Mouse (Mus musculus) spleen, adult 2 months (tissue): ENCODE data around the gene A630095N17Rik. TPM values are rescaled to one million over a fixed set of nuclear protein-coding genes. Genes with fewer than 3 reads are reported as not detected.

ENCODE experiments used
- DNase-seq, 2 experiments: peaks; one replicate each; pipeline versions ENCODE4 v3.0.0 to v3.0.0-alpha.2; 2012 to 2021; ENCODE audit warnings: low spot score in 2 of 2, low read depth in 1 of 2
- H3K27ac ChIP-seq: fragments of 200-500 bp; 2 replicates; pipeline ENCODE4 v1.5.1; 2012; ENCODE audit warnings: low read length, inconsistent platforms; ENCODE audit not compliant: insufficient read depth
- H3K27me3 ChIP-seq: fragments of 200-500 bp; 2 replicates; pipeline ENCODE4 v1.6.1; 2012; ENCODE audit warnings: mild to moderate bottlenecking, moderate library complexity, low read length, inconsistent platforms; ENCODE audit not compliant: control insufficient read depth, insufficient read depth
- H3K36me3 ChIP-seq: fragments of 200-500 bp; 2 replicates; pipeline ENCODE4 v1.6.1; 2012; ENCODE audit warnings: mild to moderate bottlenecking, low read length, inconsistent platforms; ENCODE audit not compliant: control insufficient read depth, insufficient read depth
- H3K4me1 ChIP-seq: fragments of 200-500 bp; 2 replicates; pipeline ENCODE4 v1.6.1; 2011; ENCODE audit warnings: inconsistent platforms; ENCODE audit not compliant: control insufficient read depth, insufficient read depth, insufficient read length
- H3K4me3 ChIP-seq: fragments of 200-500 bp; 2 replicates; pipeline ENCODE4 v1.5.1; 2011; ENCODE audit warnings: mild to moderate bottlenecking, inconsistent platforms; ENCODE audit not compliant: insufficient read depth, insufficient read length; ENCODE audit errors: extremely low read depth
- CTCF ChIP-seq: fragments of 200-500 bp; IDR thresholded peaks from 2 replicates; pipeline ENCODE4 v1.5.1; 2011; ENCODE audit warnings: mild to moderate bottlenecking, inconsistent platforms; ENCODE audit not compliant: insufficient read depth, insufficient read length, insufficient replicate concordance; ENCODE audit errors: extremely low read depth
- POLR2A ChIP-seq: fragments of 200-500 bp; IDR thresholded peaks from 2 replicates; pipeline ENCODE4 v1.6.1; 2011; ENCODE audit warnings: low read depth, low read length, inconsistent platforms
- WGBS: fragments of 180-500 bp; shearing (Covaris S2); methylation state at CpG from one replicate; pipeline ENCODE4 v1.1.7; 2018; 5-methylcytosine and 5-hydroxymethylcytosine counted together
- polyA plus RNA-seq: library from polyadenylated mRNA; depleted of rRNA; stranded (reverse); fragments of >200 nt; gene quantifications from 2 replicates; pipeline ENCODE4 v1.2.3, GENCODE M21; 2012

A630095N17Rik gene
- polyA plus RNA-seq, 1 experiment = 0.19 TPM

- Histone ChIP-seq H3K36me3 (no peaks in the 10 kb centered on the region), H3K4me3 (no peak overlapping the region), H3K27ac (no peak overlapping the region), H3K27me3 (no peaks in the 10 kb centered on the region), H3K4me1 (peaks cover 4% of the 10 kb centered on the region; the same call in 1 of the 2 replicates)
- TF ChIP-seq POLR2A = no peak
- TF ChIP-seq CTCF = no peak
- 19% methylated on average over 10 of the region's 10 CpGs for WGBS
- no peak for DNase-seq
Measured at GRCm38 (mm10) chr1:75255516-75256046, 23.7 kb upstream of the A630095N17Rik start.

DNA sequence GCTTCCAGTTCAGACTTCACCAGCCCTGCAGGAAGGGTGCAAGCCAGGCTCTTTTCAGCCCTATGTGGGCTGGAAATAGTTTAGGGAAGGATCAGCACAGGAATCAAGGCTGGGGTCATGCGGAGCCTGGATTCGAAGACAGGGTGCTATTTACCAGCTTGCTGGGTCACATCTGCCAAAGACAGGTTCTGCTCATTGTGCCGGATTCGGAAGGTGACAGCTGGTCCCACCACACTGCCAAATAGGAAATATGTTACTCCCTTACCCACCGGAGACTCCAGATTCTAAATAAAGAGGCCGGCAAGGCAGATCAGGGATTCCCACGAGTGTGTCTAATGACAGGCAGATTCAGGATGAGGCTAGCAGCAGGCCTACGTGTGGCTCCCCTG lies 22.7 kb upstream of the A630095N17Rik start:
- H3K36me3 ChIP-seq = no peaks in the 10 kb centered on the region
- H3K27me3 ChIP-seq = no peaks in the 10 kb centered on the region
- H3K27ac ChIP-seq = no peak overlapping the region
- TF ChIP-seq CTCF = no peak
- no peak for TF ChIP-seq POLR2A
- no peak overlapping the region for H3K4me3 ChIP-seq
- DNase-seq = no peak
- 77% methylated on average over 8 of the region's 8 CpGs for WGBS
- peaks cover 4% of the 10 kb centered on the region; the same call in 1 of the 2 replicates for H3K4me1 ChIP-seq

- DNase-seq = peak; percentile 57 to 82
- H3K36me3 ChIP-seq = no peaks in the 10 kb centered on the region
- peaks cover 4% of the 10 kb centered on the region; the same call in 1 of the 2 replicates for H3K4me1 ChIP-seq
- no peaks in the 10 kb centered on the region for H3K27me3 ChIP-seq
- no peak overlapping the region for H3K27ac ChIP-seq
- H3K4me3 ChIP-seq = no peak overlapping the region
- 59% methylated on average over 16 of the region's 16 CpGs for WGBS
- peak; percentile 73; the same call in 1 of the 2 replicates for TF ChIP-seq CTCF
- no peak for TF ChIP-seq POLR2A
Measured at GRCm38 (mm10) chr1:75253849-75254624, 22.1 kb upstream of the A630095N17Rik start.

DNA sequence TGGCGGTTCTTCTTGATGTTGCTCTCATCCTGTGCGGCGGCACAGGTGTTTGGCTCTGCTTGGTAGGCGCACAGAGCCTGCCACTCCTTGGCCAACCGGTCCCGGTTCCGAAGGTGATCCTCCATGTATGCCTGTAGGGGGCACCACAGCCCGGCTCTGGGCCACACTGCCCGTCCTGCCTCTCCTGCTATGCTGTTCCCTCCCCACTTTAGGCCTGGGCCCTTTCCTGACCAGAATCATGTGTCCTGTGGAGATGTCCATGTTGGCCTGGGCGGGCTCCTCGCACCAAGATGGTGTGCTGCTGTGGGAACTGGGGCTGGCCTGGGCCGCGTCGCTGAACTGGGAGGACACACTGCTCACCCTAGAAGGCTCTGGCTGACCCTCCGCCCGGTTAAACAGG lies 21.1 kb upstream of the A630095N17Rik start:
- DNase-seq = no peak
- H3K27me3 ChIP-seq = no peaks in the 10 kb centered on the region
- 89% methylated on average over 16 of the region's 16 CpGs for WGBS
- no peak overlapping the region for H3K27ac ChIP-seq
- H3K4me1 ChIP-seq = peaks cover 9% of the 10 kb centered on the region; the same call in 1 of the 2 replicates
- no peaks in the 10 kb centered on the region for H3K36me3 ChIP-seq
- H3K4me3 ChIP-seq = no peak overlapping the region
- TF ChIP-seq CTCF (no peak), POLR2A (no peak)

DNA sequence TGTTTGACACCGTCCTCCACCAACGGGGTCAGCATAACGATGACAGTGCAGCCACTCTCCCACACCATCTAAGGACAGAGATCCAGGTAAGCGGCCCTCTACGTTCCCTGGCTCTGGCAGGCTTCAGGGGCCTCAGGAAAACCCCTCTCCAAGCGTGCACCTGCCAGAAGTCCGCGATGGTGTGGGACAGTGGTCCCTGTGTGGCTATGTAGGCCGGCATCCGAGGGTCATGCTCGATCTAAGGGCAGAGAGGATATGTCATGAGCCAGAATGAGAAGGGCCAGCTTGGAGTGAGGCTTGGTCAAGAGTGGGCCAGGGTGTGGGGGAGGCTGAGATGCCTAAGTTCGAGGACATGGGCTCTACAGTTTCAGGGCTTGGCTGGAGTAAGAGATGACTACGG lies 20.4 kb upstream of the A630095N17Rik start:
- Histone ChIP-seq H3K27me3 (no peaks in the 10 kb centered on the region), H3K36me3 (no peaks in the 10 kb centered on the region), H3K4me3 (no peak overlapping the region), H3K4me1 (peaks cover 9% of the 10 kb centered on the region; the same call in 1 of the 2 replicates), H3K27ac (no peak overlapping the region)
- 86% methylated on average over 13 of the region's 13 CpGs for WGBS
- DNase-seq = no peak
- TF ChIP-seq POLR2A = no peak
- TF ChIP-seq CTCF = no peak

- peak overlapping the region; percentile 42; the same call in 1 of the 2 replicates for H3K4me3 ChIP-seq
- no peaks in the 10 kb centered on the region for H3K36me3 ChIP-seq
- H3K4me1 ChIP-seq = peaks cover 9% of the 10 kb centered on the region; the same call in 1 of the 2 replicates
- DNase-seq = peak; percentile 69 to 86
- WGBS = 2% methylated on average over 21 of the region's 22 CpGs
- peak overlapping the region; percentile 62 for H3K27ac ChIP-seq
- TF ChIP-seq POLR2A = no peak; the same call in 1 of the 2 replicates
- peak; percentile 97 for TF ChIP-seq CTCF
- H3K27me3 ChIP-seq = no peaks in the 10 kb centered on the region
Measured at GRCm38 (mm10) chr1:75251112-75251970, 19.4 kb upstream of the A630095N17Rik start.
